Mouse (Mus musculus): ENCODE results near the gene Capn2.
A peak's percentile ranks its signal among the peaks of the same experiment; 100 is the strongest.

Gene Capn2

DNA sequence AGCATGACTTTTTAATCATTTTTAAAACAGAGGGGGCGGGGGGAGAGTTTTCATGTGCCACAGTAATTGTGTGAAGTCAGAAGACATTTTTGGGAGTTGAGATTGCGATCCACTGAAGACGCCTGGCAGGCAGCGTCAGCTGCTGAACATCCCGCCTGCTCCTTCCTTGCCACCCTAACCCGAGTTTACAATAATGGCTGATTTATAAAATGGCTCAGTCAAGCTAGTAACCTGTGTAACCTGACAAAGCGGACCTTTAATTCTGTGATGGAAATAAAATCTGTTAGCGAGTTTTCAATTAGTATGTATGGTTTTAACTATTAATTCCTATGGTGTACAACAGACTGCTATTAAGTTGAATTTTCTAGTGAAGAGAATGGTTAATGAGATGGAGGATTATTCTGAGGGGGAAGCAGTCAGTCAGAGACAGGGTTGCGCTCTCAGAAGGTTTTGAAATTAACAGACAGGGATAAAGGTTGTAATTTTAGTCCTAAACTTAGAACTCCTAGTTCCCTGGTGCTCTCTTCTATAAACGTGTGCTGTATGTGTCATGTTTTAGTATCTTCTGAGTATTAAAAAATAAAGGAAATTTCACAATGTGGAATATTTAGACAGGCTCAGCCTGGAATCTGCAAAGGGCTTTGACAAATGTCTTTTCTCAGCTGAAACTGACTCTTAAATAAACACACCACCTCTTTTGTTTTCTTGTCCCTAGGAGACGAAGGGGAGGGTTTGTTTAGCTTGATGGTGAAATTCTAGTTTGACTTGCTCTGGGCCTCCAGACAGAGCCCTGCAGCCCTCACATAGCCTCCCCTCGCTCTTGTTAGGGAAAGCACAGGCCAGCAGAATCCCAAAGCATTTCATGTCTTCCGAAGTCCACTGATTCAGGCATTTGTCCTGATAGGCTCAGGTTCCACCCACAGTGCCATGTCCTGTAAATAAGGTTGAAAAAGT is 56.8 kb downstream of the Capn2 start:
- peak; percentile 29 to 36 for DNase-seq

GRCm38 (mm10) chr1:182459436-182459835 is 58.0 kb downstream of the Capn2 start:
- DNase-seq = no peak

DNA sequence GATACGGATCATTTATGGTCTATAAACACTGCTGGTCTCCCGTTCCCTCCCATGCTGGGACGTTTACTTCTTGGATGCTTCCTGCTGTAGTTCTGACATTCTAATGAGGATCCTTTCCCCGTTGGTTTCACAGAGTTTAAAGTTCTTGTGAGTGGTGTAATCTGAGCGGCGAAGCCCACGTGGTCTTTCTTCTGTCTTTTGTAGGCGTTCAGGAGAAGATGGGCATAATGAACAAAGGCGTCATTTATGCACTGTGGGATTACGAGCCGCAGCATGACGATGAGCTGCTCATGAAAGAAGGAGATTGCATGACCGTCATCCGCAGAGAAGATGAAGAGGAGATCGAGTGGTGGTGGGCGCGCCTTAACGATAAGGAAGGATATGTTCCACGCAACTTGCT is 58.9 kb downstream of the Capn2 start:
- no peak for DNase-seq

GRCm38 (mm10) chr1:182455080-182455479 is 62.3 kb downstream of the Capn2 start:
- no peak for DNase-seq

DNA sequence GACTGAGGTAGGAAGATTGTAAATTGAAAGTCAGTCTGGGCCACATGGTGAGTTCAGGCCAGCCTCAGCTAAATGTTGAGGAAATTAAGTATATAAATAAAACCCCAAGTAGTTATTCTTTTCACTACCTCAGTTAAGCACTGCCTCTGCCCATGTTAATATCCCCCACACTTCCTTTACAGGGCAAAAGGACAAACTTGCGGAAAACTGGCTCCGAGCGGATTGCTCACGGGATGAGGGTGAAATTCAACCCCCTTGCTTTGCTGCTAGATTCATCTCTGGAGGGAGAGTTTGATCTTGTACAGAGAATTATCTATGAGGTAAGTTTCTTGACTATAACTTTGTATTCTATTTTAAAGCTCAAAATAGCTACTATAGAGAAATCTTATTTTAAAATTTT is 64.9 kb downstream of the Capn2 start:
- peak; percentile 58 to 59 for DNase-seq

DNA sequence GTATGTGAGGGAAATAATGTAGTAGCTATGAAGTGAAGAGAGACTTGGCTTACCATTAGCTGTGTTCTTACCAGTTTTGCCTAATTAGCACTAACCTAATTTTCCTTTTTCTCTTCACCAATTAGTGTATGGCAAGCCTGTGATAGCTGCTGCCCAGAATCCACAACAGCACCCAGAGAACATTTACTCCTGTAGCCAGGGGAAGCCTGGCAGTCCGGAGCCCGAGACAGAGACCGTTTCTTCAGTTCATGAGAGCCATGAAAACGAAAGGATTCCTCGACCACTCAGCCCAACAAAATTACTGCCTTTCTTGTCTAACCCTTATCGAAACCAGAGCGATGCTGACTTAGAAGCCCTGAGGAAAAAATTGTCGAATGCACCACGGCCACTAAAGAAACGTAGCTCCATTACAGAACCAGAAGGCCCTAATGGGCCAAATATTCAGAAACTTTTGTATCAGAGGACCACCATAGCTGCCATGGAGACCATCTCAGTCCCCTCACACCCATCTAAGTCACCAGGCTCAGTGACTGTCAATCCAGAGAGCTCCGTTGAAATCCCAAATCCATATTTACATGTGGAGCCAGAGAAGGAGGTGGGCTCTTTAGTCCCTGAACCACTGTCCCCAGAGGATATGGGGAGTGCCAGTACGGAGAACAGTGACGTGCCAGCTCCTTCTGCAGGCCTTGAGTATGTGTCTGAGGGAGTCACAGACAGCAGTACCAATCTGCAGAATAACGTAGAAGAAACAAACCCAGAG is 69.0 kb downstream of the Capn2 start:
- DNase-seq = no peak

DNA sequence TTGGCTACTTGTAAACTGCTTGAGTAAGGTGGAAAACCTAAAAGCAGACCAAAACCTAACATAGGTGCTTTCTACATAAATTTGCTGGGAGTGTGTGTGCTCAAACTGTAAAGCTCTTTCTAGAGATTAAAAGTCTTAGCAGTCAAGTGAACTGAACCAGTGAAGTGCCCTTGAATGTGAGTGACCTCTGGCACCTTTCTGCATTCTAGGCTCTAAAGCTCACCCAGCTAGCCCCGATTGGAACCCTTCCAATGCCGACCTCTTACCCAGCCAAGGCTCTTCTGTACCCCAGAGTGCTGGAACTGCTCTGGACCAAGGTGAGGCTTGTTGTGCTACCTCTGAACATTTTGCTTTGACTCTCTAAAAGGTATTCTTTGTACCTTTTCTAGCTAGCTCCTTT is 73.3 kb downstream of the Capn2 start:
- peak; percentile 62 to 72 for DNase-seq

DNA sequence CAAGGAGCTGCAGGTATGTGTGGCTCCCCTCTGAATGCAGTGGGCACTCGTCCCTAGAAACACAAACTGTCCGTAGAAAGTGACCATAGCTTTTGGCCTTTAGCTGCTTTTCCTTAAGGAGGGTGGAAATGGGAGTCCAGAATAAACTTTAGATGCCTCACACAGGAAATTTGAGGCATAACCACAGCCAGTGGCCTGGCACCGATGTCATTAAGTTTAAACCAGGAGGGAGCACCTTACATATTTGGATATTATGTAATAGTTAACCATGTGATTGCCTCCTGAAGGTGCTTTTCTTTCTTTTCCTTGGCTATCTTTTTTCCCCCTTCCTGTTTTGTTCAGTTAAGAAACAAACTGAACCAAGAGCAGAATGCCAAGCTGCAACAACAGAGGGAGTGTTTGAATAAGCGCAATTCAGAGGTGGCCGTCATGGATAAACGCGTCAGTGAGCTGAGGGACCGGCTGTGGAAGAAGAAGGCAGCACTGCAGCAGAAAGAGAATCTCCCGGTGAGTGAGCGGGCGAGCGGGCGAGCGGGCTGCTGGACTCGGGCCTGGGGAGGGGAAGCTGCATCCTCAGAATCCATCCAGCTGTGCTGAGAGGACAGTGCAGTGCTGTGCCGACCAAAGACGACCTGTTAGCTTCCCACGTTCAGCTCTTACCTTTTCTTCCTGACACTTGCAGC is 75.5 kb downstream of the Capn2 start:
- no peak for DNase-seq

- peak; percentile 92 to 94 for DNase-seq
These were observed 77.7 kb downstream of the Capn2 start for GRCm38 (mm10) chr1:182439546-182440222.

GRCm38 (mm10) chr1:182436746-182437145 is 80.7 kb downstream of the Capn2 start:
- no peak for DNase-seq

- DNase-seq = no peak
These were observed 85.3 kb downstream of the Capn2 start for GRCm38 (mm10) chr1:182432059-182432458.

GRCm38 (mm10) chr1:182430676-182431075 is 86.7 kb downstream of the Capn2 start:
- no peak for DNase-seq

DNA sequence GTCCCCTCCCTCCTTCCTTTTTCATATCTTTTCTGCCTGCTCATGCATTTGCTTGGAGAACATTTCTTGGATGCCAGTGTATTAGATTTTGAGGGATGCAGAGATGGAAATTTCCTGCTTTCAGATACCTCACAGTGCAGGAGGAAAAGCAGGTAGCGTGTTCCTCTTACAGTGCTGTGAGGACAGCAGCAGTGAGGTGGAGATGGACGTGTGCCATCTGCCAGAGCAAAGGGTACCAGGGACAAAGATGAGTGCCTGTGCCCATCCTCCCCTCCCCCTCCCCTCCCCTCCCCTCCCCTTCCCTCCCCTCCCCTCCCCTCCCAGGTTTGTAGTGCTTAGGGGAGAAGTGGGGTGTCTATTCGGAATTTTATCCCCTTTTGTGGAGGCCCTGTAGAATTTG is 87.6 kb downstream of the Capn2 start:
- DNase-seq = peak; percentile 45 to 65

GRCm38 (mm10) chr1:182427426-182427825 is 90.0 kb downstream of the Capn2 start:
- peak; percentile 67 to 72 for DNase-seq

DNA sequence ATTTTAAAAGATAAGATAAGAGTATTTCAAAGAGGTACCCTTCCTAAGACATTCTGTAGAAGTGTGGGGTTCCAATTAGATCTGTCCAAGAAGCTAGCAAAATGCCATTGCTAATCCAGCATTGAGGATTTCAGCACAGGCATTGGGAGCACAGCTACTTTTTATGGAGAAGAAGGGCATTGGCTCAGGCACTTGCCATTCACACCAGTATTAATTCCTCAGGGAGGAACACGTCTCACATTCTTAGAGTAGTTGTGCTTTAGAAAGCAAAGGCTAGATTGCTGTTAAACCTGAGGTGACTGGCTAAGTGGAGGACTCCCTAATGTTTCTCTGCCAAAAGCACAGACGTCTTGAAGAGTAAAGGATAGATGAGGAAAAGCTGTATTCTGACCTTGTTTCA is 91.0 kb downstream of the Capn2 start:
- peak; percentile 50 to 52 for DNase-seq

DNA sequence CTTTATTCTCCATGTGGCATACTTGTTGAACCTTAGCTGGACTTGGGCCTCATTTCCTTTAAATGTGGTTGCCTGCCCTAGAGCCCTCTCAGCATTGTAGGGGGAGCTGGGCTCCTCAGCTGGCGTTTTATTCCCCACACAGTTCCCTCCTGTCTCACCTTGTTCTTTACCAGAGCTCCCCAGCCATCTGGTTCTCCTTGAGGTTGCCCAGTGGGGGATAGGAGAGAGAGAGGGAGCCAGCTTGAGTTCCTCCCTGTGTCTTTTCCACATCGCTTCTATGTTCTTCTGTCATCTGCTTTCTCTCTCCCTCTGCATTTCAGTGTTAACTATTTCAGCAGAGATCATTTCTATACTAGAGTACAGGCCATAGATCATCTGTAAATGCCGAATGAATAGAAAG is 92.2 kb downstream of the Capn2 start:
- DNase-seq = no peak

GRCm38 (mm10) chr1:182424274-182424673 is 93.1 kb downstream of the Capn2 start:
- DNase-seq = no peak

GRCm38 (mm10) chr1:182419481-182419880 is 97.9 kb downstream of the Capn2 start:
- DNase-seq = no peak
